Mouse (Mus musculus) inflammation-experienced regulatory T-cells (primary cell): ENCODE measurements around the gene Zfx. TPM values are rescaled to one million over a fixed set of nuclear protein-coding genes. Genes with fewer than 3 reads are reported as not detected.

Experiments
- polyA plus RNA-seq, 2 experiments: library from polyadenylated mRNA; unstranded; fragments of 100-300 nt; shearing (Covaris generic); gene quantifications; one replicate each; pipeline ENCODE4 v1.2.1; 2017

Zfx gene
- polyA plus RNA-seq: 10 to 100 TPM; 26.8 to 35.7 TPM

DNA sequence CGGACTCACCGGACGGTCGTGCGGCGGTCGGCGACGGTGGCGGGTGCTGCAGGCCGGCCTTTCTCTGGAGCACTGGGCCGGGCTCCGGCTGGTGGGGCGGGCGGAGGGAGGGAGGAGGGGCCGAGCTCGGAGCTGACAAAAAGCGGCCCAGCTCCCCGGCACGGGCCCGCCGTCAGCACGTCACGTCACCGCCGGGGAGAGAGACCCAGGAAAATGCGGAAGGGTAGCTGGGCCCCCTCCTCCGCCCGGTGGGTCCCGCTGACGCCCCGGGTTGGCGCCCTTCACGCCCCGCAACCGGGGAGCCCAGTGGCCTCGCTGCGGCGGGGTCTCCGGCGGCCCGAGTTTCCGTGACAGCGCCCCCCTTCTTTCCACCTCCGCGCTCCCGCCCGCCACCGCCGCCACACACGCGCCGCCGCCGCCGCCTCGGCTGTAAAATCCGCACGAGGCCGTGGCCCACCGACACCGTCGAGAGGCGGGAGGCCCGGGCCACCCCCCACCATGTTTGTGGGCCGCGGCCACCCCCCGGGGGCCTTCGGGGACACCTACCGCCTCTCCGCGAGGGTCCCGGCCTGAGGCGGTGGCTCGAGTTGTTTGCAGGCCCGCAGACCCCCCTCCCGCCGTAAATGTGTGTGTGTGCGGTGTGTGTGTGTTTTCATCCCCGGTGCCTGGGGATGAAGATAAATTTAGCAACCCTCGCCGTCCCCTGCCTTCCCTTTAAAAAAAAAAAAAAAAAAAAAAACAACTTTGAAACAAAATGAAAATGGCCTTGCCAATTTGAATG, at the start of gene Zfx:
Gene Zfx, minus strand, starts transcription at position 644 of the 781 bp plus-strand sequence.

Other genes with a start within 250 kb of the Zfx start
- gene AU015836, start 155.0 kb downstream of the Zfx start, polyA plus RNA-seq: not detected
- 10 to 100 TPM; 36.9 to 41.6 TPM for gene Eif2s3x, start 89.2 kb upstream of the Zfx start, polyA plus RNA-seq
- 1 to 10 TPM; 7.9 to 9.6 TPM for gene Klhl15, start 110.9 kb upstream of the Zfx start, polyA plus RNA-seq
- gene Fam90a1b, start 243.1 kb upstream of the Zfx start, polyA plus RNA-seq: under 1 TPM; 0.05 to 0.37 TPM
- 10 to 100 TPM; 13.4 to 18.5 TPM for gene Apoo, start 243.4 kb upstream of the Zfx start, polyA plus RNA-seq